Mouse (Mus musculus): ENCODE measurements at regions not wholly inside any gene's neighbourhood (a gene's known extent, or its start where the extent isn't known, plus 50 kb on each side); places are given as distances from the start of the nearest gene placed in this dataset.
A peak's percentile ranks its signal among the peaks of the same experiment; 100 is the strongest.

- DNase-seq (ENCODE audit: low spot score): peak; percentile 61
- no peak for ATAC-seq (replicated peaks; ENCODE audit: low FRiP score, low read depth)
- peak; percentile 87 for TF ChIP-seq CTCF (IDR thresholded peaks at IDR 0.05; ENCODE audit: low read depth)
- Histone ChIP-seq H3K4me2 (ENCODE audit: low read length) (no peak overlapping the region), H3K27ac (no peak overlapping the region), H3K9me3 (replicated peaks; ENCODE audit: low read length) (no peaks in the 10 kb centered on the region), H3K27me3 (ENCODE audit: insufficient read depth, low read length) (no peaks in the 10 kb centered on the region), H3K36me3 (ENCODE audit: insufficient read depth, low read length) (no peaks in the 10 kb centered on the region), H3K4me1 (replicated peaks; ENCODE audit: insufficient read depth, low read length) (no peaks in the 10 kb centered on the region), H3K9ac (ENCODE audit: low read depth, low read length) (no peak overlapping the region), H3K4me3 (replicated peaks; ENCODE audit: low read depth, low read length) (no peak overlapping the region)
- WGBS: 83% methylated on average over 1 of the region's 1 CpGs
These were observed 685.7 kb upstream of the Cdh6 start for GRCm38 (mm10) chr15:13859193-13859592.

- Histone ChIP-seq H3K4me2 (ENCODE audit: low read length) (no peak overlapping the region), H3K27ac (no peak overlapping the region), H3K27me3 (ENCODE audit: insufficient read depth, low read length) (no peaks in the 10 kb centered on the region), H3K36me3 (ENCODE audit: insufficient read depth, low read length) (no peaks in the 10 kb centered on the region), H3K4me3 (replicated peaks; ENCODE audit: low read depth, low read length) (no peak overlapping the region), H3K4me1 (replicated peaks; ENCODE audit: insufficient read depth, low read length) (no peaks in the 10 kb centered on the region), H3K9me3 (replicated peaks; ENCODE audit: low read length) (no peaks in the 10 kb centered on the region), H3K9ac (ENCODE audit: low read depth, low read length) (no peak overlapping the region)
- WGBS: 72% methylated on average over 8 of the region's 8 CpGs
- DNase-seq (ENCODE audit: low spot score) (no peak), ATAC-seq (replicated peaks; ENCODE audit: low FRiP score, low read depth) (no peak)
- no peak for TF ChIP-seq CTCF (IDR thresholded peaks at IDR 0.05; ENCODE audit: low read depth)
These were observed 680.8 kb upstream of the Cdh6 start for GRCm38 (mm10) chr15:13854095-13854836.

Data from kidney, postnatal 0 days (tissue).